Mouse (Mus musculus): ENCODE results near the gene Dpep2nb.

DNA sequence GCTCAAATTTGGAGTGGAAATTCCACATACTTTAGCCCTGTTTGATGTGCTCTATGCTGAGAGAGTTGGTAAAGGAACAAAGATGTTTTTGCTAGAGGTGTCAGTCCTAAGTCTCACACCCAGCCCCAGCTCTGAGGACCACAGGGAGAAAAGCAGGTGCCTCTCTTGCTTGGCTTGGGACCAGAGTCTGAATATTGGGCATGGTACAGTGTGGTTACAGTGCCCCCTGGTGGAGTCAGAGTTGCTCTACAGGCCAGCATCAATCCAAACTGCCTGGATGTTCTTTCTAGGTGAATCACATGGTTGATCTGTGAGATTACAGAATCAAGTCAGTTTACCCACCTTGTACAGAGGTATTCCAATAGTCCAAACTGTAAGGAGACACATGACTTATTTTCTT lies 16.7 kb upstream of the Dpep2nb start:
- TF ChIP-seq CTCF (IDR thresholded peaks at IDR 0.05; ENCODE audit: insufficient read depth, low read depth, low read length) (0 out of 2 replicates have a peak, but pooled peaks have one; percentile 25), POLR2A (IDR thresholded peaks at IDR 0.05; ENCODE audit: insufficient read depth, low read depth, low read length) (no peak)
